Mouse (Mus musculus) limb, embryonic 15.5 days (tissue): ENCODE measurements around the gene Slc9a5. TPM values are rescaled to one million over a fixed set of nuclear protein-coding genes. Genes with fewer than 3 reads are reported as not detected.

Experiments
- ATAC-seq: fragments of 200-750 bp; cut with Nextera tagmentation; 2 replicates; pipeline ENCODE4 v1.8.0; 2017; ENCODE audit warnings: low read depth, moderate TSS enrichment; ENCODE audit not compliant: insufficient number of reproducible peaks, low FRiP score, low TSS enrichment
- H3K27ac ChIP-seq: fragments of 300-500 bp; sonication (generic); 2 replicates; pipeline ENCODE4 v1.5.1; 2015; ENCODE audit warnings: moderate library complexity, mild to moderate bottlenecking, inconsistent platforms
- H3K27me3 ChIP-seq: fragments of 300-500 bp; sonication (generic); 2 replicates; pipeline ENCODE4 v1.6.1; 2015; ENCODE audit warnings: inconsistent platforms
- H3K36me3 ChIP-seq: fragments of 300-500 bp; sonication (generic); 2 replicates; pipeline ENCODE4 v1.6.1; 2015; ENCODE audit warnings: inconsistent platforms
- H3K4me1 ChIP-seq: fragments of 300-500 bp; sonication (generic); 2 replicates; pipeline ENCODE4 v1.6.1; 2015; ENCODE audit warnings: inconsistent platforms
- H3K4me2 ChIP-seq: fragments of 300-500 bp; sonication (generic); 2 replicates; pipeline ENCODE4 v1.6.1; 2015; ENCODE audit warnings: mild to moderate bottlenecking, inconsistent platforms
- H3K4me3 ChIP-seq: fragments of 300-500 bp; sonication (generic); 2 replicates; pipeline ENCODE4 v1.5.1; 2015; ENCODE audit warnings: mild to moderate bottlenecking, inconsistent platforms
- H3K9ac ChIP-seq: fragments of 300-500 bp; sonication (generic); 2 replicates; pipeline ENCODE4 v1.6.1; 2015; ENCODE audit warnings: inconsistent platforms
- H3K9me3 ChIP-seq: fragments of 300-500 bp; sonication (generic); 2 replicates; pipeline ENCODE4 v1.6.1; 2016; ENCODE audit warnings: inconsistent platforms
- WGBS: fragments of 180-500 bp; shearing (Covaris S2); methylation state at CpG from one replicate; pipeline ENCODE4 v1.1.7; 2015; 5-methylcytosine and 5-hydroxymethylcytosine counted together
- polyA plus RNA-seq: library from polyadenylated mRNA; unstranded; fragments of >200 nt; fragmentation: Nextera tagmentation; extraction: Ambion mirVana; gene quantifications from 2 replicates; pipeline ENCODE4 v1.2.1, GENCODE M21; 2015

The Slc9a5 gene
- 2.7 and 2.9 TPM in 2 replicates for polyA plus RNA-seq

DNA sequence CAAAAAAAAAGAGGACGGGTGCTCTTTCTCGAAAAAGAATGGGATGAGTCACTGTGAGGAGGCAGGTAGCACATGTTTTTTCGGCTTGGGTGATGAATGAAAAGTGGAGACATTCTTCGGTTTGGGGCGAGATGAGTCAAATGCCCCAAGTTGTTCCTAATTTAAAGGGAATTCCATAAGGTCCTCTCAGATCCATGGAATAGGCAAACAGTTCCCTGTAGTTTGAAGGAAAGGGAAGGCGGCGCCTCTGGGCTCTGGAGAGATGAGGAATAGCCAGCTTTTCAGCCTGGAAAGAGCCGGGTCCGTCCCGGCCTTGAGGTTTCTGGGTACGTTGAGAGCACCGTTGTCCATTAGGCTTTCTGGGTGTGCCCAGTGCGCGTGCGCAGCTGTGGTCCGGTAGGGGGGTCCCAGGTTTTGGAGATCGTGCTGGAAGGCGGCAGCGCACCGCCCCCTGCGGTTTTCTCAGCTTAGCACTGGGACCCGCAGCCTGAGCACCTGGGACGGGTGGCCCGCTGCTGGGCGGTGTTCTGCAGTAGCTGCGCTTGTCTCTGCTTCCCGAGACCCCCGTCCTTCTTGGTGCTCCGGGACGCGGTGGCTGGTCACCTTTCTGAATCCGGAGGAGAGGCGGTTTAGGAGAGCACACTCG is at the start of gene Slc9a5:
TSS of gene Slc9a5 (plus strand) at position 394 of the 646 bp plus-strand sequence.
- WGBS: 0% methylated on average over 34 of the region's 34 CpGs
- H3K9me3 ChIP-seq: no peaks in the 10 kb centered on the region
- H3K36me3 ChIP-seq: no peaks in the 10 kb centered on the region
- peak within 1 kb of the TSS; percentile 61 for H3K4me3 ChIP-seq
- peak within 1 kb of the TSS; percentile 67 for H3K9ac ChIP-seq
- H3K27ac ChIP-seq: peak within 1 kb of the TSS; percentile 85
- peak within 1 kb of the TSS; percentile 98 for H3K4me2 ChIP-seq
- no peaks in the 10 kb centered on the region for H3K27me3 ChIP-seq
- peaks cover 52% of the 10 kb centered on the region for H3K4me1 ChIP-seq
- ATAC-seq: no peak

DNA sequence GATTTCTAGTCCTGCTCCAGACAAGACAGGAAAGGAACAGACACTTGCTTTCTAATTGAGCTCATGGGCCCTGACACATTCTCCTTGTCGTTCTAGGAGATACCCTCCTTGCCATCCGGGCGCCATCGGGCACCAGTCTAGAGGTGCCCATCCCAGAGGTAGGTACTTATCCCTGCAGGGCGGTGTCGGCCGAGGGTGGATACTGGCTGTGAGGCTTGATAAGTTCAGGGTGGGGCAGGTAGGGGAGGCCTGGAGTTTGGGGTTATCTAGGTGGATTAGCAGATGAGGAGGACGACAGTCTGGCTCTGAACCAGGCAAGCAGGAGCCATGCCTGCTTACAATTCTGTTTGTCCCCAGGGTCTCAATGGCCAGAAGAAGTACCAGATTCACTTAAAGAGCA is 48.7 kb upstream of the Slc9a5 start:
- Histone ChIP-seq H3K9me3 (no peaks in the 10 kb centered on the region), H3K9ac (no peak overlapping the region), H3K4me2 (no peak overlapping the region), H3K36me3 (peaks cover 44% of the 10 kb centered on the region), H3K4me1 (peaks cover 35% of the 10 kb centered on the region), H3K27me3 (no peaks in the 10 kb centered on the region), H3K27ac (no peak overlapping the region), H3K4me3 (no peak overlapping the region)
- 94% methylated on average over 8 of the region's 8 CpGs for WGBS
- ATAC-seq: no peak

DNA sequence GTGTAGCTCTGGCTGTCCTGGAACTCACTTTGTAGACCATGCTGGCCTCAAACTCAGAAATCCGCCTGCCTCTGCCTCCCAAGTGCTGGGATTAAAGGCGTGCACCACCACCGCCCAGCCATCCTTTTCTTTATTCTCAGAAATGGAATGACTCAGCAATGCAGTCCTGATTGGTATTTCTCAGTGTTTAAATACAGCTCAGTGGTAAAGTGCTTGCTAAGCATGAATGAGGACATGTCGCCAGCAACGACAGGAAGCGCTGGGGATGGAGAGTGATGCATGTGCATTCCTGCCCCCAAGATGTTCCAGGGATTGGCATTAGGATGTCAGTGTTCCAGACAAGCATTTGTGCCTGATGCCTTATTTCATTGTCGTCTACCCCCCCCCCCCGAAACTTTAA is 45.2 kb upstream of the Slc9a5 start:
- Histone ChIP-seq H3K4me2 (no peak overlapping the region), H3K4me1 (peaks cover 40% of the 10 kb centered on the region), H3K27ac (no peak overlapping the region), H3K27me3 (no peaks in the 10 kb centered on the region), H3K9me3 (no peaks in the 10 kb centered on the region), H3K36me3 (peaks cover 57% of the 10 kb centered on the region), H3K4me3 (no peak overlapping the region), H3K9ac (no peak overlapping the region)
- 83% methylated on average over 8 of the region's 8 CpGs for WGBS
- no peak for ATAC-seq

DNA sequence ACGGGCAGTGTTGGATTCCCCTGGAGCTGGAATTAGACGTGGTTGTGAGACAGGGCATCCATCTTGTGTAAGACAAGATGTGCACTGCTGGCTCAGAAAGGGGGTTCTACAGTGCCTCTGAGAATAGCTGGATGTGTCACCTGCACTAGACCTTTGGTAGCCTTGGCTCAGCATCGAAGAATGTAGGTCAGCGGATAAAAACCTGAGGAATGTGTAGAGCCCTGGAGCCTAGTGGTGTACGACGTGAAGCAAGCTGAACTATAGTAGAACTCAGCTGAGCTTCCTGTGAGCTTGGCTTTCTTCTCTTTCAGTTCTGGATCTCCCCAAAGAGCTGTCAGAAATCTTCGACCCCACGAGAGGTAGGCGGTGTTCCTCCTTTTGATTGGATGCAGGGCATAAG is 44.8 kb upstream of the Slc9a5 start:
- ATAC-seq: no peak
- H3K4me1 ChIP-seq: peaks cover 35% of the 10 kb centered on the region
- no peak overlapping the region for H3K4me3 ChIP-seq
- no peak overlapping the region for H3K9ac ChIP-seq
- peaks cover 62% of the 10 kb centered on the region for H3K36me3 ChIP-seq
- 74% methylated on average over 9 of the region's 9 CpGs for whole genome bisulfite sequencing
- H3K27ac ChIP-seq: peak overlapping the region; percentile 66
- H3K27me3 ChIP-seq: no peaks in the 10 kb centered on the region
- no peaks in the 10 kb centered on the region for H3K9me3 ChIP-seq
- no peak overlapping the region for H3K4me2 ChIP-seq

DNA sequence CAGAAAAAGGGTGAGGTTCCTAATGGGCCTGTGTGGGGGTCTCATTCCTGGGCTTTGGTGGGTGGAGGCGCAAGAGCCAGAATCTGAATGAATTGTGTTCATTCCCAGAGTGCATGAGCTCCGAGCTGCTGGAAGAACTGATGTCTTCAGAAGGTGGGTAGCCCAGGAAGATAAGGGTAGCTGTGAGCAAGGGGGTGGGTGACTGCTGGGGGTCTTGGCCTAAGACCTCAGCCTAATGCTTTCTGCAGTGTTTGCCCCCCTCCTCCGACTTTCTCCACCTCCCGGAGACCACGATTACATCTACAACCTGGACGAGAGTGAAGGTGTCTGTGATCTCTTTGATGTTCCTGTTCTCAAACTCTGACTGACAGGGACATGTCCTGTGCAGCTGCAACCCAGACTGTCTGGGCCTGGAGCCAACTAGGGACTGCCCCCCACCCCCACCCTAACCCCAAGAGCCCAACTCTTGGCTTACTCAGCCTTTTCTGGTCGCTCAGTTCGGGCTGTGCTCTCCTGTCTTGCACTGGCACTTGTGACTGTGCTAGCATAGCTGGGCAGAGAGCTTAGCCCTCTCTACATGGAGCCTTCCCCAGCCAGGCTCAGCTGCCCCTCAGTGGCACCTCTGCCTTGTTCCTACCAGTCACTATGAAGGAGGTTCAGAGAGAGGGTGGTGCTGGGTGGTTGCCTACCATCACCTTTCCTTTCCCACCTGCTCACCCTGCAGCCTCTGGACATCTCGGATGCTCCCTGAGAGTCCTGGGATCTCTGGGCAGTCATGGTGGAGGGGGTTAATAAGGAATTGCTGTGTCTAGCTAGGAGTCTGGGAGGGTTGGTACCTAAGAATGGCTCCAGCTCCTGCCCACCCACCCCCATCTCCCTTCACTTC is 44.1 kb upstream of the Slc9a5 start:
- ATAC-seq: no peak
- H3K36me3 ChIP-seq: peaks cover 68% of the 10 kb centered on the region
- no peak overlapping the region for H3K4me2 ChIP-seq
- H3K4me1 ChIP-seq: peaks cover 33% of the 10 kb centered on the region
- 48% methylated on average over 9 of the region's 9 CpGs for WGBS
- no peak overlapping the region for H3K9ac ChIP-seq
- H3K9me3 ChIP-seq: no peaks in the 10 kb centered on the region
- H3K27me3 ChIP-seq: no peaks in the 10 kb centered on the region
- H3K27ac ChIP-seq: peak overlapping the region; percentile 66
- H3K4me3 ChIP-seq: no peak overlapping the region

DNA sequence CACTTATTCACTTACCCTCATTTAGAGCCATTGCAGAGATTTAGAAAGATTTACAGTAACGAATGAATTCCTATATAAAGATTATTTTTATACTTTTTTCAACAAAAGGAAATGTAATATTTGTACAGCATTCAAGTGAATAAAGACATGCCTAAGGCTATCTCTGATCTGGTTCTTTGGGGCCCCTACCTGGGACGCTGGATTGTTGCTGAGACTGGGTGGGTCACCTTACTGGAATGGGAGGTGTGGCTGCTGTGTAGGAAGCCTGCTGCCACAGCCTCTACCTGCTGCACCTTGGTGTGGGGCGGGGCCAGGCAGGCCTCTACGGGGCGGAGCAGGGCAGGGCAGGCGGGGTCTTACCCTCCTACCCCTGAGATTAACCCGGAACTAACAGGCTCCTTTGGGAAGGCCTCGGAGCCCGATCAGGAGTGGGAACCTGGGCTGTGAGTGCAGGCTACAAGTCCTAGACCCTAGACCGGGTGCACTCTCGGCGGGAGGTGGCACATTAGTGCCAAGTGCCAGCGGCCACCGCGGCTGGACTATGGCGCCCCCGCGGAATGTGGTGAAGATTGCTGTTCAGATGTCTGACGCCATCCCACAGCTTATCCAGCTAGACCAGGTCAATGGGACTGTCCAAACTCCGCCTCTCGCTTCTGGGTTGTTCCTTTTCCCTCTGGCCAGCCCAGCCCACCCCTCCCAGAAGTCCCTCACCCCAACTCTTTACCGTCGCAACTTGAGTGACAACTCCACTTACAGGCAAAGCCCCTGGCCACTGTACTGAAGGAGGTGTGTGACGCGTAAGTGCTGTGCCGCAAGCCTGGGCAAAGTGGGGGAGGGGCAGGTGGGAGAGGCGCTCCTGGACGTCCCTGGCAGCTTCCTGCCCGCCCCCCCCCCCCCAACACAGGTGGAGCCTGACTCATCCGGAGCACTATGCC is 43.2 kb upstream of the Slc9a5 start, which contains the start of gene Elmo3:
TSS of gene Elmo3 (plus strand) at position 391 of the 935 bp plus-strand sequence.
- Histone ChIP-seq H3K4me2 (peak within 1 kb of the TSS; percentile 75), H3K9ac (peak within 1 kb of the TSS; percentile 42), H3K9me3 (no peaks in the 10 kb centered on the region), H3K4me3 (peak within 1 kb of the TSS; percentile 38), H3K27me3 (no peaks in the 10 kb centered on the region), H3K27ac (peak within 1 kb of the TSS; percentile 83), H3K36me3 (peaks cover 66% of the 10 kb centered on the region), H3K4me1 (peaks cover 28% of the 10 kb centered on the region)
- WGBS: 6% methylated on average over 27 of the region's 30 CpGs
- ATAC-seq: peak; percentile 64

DNA sequence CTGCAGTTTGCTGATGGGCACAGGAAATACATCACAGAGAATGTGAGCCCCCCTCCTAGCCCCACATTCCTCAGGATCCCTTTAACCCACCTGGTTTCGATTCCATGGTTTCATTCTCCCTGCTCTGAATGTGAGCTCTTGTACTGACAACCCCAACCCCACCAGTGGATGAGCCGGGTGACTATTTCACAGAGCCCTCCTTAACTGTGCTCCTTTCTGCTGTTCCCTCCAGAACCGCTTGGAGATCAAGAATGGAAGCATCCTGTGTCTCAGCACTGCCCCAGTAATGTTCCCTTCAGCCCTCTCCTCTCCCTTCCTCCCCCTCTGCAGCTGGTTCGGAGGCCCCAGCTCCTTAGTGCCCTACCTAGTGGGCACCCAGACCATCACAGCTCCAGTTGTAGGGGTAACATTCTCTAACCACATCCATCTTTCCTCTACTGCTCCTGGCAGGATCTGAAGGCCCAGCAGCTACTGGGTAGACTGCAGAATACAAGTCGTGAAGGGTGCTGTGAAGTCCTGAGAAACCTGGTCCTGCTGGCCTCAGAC is 42.4 kb upstream of the Slc9a5 start:
- Histone ChIP-seq H3K4me3 (peak overlapping the region; percentile 38), H3K27me3 (no peaks in the 10 kb centered on the region), H3K4me2 (peak overlapping the region; percentile 75), H3K9ac (peak overlapping the region; percentile 42; the same call in 1 of the 2 replicates), H3K27ac (peak overlapping the region; percentile 83), H3K4me1 (peaks cover 28% of the 10 kb centered on the region), H3K9me3 (no peaks in the 10 kb centered on the region), H3K36me3 (peaks cover 64% of the 10 kb centered on the region)
- no peak; the same call in 1 of the 2 replicates for ATAC-seq
- 34% methylated on average over 5 of the region's 5 CpGs for WGBS

DNA sequence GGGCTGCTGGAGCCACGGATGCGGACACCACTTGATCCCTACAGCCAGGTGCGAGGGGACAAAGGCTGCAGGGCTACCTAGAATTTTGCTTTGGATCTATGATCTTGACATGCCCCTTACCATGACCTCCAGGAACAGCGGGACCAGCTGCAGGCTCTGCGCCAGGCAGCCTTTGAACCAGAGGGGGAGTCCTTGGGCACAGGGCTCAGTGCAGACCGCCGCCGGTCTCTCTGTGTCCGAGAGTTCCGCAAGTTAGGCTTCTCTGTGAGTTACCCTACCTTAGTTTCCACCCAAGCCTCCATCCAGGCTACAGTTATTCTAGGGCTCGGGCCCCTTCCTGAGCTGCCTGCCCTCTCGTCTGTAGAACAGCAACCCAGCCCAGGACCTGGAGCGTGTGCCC is 41.0 kb upstream of the Slc9a5 start:
- WGBS: 94% methylated on average over 13 of the region's 13 CpGs
- H3K27me3 ChIP-seq: no peaks in the 10 kb centered on the region
- H3K27ac ChIP-seq: no peak overlapping the region
- H3K4me2 ChIP-seq: no peak overlapping the region
- peaks cover 28% of the 10 kb centered on the region for H3K4me1 ChIP-seq
- H3K9me3 ChIP-seq: no peaks in the 10 kb centered on the region
- H3K36me3 ChIP-seq: peaks cover 66% of the 10 kb centered on the region
- no peak for ATAC-seq
- H3K9ac ChIP-seq: no peak overlapping the region
- H3K4me3 ChIP-seq: no peak overlapping the region

DNA sequence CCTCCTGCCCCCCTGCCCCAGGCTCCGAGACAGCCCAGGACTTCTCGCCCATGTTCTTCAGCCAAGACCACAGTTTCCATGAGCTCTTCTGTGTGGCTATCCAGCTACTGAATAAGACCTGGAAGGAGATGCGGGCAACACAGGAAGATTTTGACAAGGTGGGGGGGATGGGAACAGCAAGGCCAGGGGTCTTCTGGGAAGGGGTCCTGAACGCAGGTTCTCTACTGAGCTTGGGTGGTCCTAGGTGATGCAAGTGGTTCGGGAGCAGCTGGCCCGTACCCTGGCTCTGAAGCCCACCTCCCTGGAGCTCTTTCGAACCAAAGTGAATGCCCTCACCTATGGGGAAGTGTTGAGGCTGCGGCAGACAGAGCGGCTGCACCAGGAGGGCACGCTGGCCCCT is 40.2 kb upstream of the Slc9a5 start:
- Histone ChIP-seq H3K4me3 (no peak overlapping the region), H3K36me3 (peaks cover 68% of the 10 kb centered on the region), H3K27ac (no peak overlapping the region), H3K9ac (no peak overlapping the region), H3K27me3 (no peaks in the 10 kb centered on the region), H3K4me2 (no peak overlapping the region), H3K9me3 (no peaks in the 10 kb centered on the region), H3K4me1 (peaks cover 28% of the 10 kb centered on the region)
- ATAC-seq: no peak
- WGBS: 92% methylated on average over 10 of the region's 10 CpGs

DNA sequence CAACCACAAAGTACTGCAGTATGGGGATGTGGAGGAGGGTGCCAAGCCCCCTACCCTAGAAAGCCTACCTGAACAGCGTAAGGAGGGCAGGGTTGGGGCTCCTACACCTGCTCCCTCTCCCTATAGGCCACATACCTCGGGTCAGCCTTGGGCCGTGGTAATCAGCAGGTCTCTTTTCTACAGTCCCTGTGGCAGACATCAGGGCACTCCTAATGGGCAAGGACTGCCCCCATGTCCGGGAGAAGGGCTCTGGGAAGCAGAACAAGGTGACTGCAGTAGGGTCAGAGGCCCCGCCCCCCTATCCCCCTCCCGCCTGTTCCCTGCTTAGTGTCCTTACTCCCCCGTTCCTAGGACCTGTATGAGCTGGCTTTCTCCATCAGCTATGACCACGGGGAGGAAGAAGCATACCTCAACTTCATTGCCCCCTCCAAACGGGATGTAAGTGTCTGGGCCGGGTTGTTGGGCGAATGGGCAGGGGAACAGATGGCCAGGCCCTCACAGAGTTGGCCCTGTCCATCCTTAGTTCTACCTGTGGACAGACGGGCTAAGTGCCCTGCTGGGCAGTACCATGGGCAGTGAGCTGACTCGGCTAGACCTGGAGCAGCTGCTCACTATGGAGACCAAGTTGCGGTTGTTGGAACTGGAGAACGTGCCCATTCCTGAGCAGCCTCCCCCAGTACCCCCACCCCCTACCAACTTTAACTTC is 39.3 kb upstream of the Slc9a5 start:
- Histone ChIP-seq H3K27me3 (no peaks in the 10 kb centered on the region), H3K36me3 (peaks cover 73% of the 10 kb centered on the region), H3K9ac (no peak overlapping the region), H3K4me2 (no peak overlapping the region), H3K9me3 (no peaks in the 10 kb centered on the region), H3K4me3 (no peak overlapping the region), H3K4me1 (peaks cover 22% of the 10 kb centered on the region), H3K27ac (no peak overlapping the region)
- 76% methylated on average over 15 of the region's 15 CpGs for WGBS
- no peak for ATAC-seq

DNA sequence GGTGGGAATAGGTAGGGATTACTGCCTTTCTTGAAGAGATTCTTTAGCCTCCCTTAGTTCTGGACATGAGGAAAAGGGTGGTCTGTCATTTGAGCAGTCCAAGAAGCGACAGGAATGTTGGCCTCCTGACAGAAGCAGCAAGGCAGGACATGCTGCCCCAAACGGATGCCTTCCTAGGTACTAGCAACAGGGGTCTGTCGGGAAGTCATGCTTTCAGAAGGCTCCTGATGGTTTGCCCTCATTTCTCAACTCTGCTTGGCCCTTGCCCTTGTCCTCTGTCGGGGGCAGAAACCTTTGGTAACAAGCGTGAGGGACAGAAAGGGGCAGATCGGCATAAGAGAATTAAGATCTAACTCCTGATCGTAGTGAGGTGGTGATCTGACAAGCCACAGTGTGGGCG is 38.5 kb upstream of the Slc9a5 start:
- Histone ChIP-seq H3K4me1 (peaks cover 14% of the 10 kb centered on the region), H3K27me3 (no peaks in the 10 kb centered on the region), H3K9ac (no peak overlapping the region), H3K36me3 (peaks cover 76% of the 10 kb centered on the region), H3K9me3 (no peaks in the 10 kb centered on the region), H3K4me3 (no peak overlapping the region), H3K27ac (no peak overlapping the region), H3K4me2 (no peak overlapping the region)
- ATAC-seq: no peak
- WGBS: 84% methylated on average over 8 of the region's 8 CpGs
